ENCODE assay signal across 19 mouse cellular contexts in genomic region chr2:52084571-52084970, GRCm38 (mm10). TPM values are rescaled to one million over a fixed set of nuclear protein-coding genes. Genes with fewer than 3 reads are reported as not detected.
DNase-seq lines count a peak whose midpoint lies in the region; ATAC-seq and TF ChIP-seq lines count a peak whose summit lies in the region.
"Had no signal": no experiment of that assay in that cellular context is flagged by ENCODE, and none has a peak within 500 bp of the region (broad histone marks: within the 10 kb centered on the region; RNA-seq: fewer than 3 reads in every experiment).

No protein-coding gene starts in this region.

- no peak for TF ChIP-seq CTCF in lung, postnatal 0 days (IDR thresholded peaks at IDR 0.05)

- no peaks in the 10 kb centered on the region for H3K4me1 ChIP-seq in lung, postnatal 0 days (ENCODE audit: insufficient read depth, low read depth, low read length)
- H3K4me1 ChIP-seq in hindbrain, embryonic 12.5 days, result no peaks in the 10 kb centered on the region
- H3K4me1 ChIP-seq: embryonic facial prominence, embryonic 10.5 days; forebrain, embryonic 10.5 days had no signal

- H3K27me3 ChIP-seq in lung, postnatal 0 days (replicated peaks; ENCODE audit: insufficient read depth, low read length), result no peaks in the 10 kb centered on the region
- H3K27me3 ChIP-seq in hindbrain, embryonic 12.5 days, result no peaks in the 10 kb centered on the region
- H3K27me3 ChIP-seq: heart, embryonic 12.5 days had no signal

- no peak overlapping the region for H3K9ac ChIP-seq in lung, postnatal 0 days (replicated peaks; ENCODE audit: low read depth)
- H3K9ac ChIP-seq in hindbrain, embryonic 12.5 days, result no peak overlapping the region
- H3K9ac ChIP-seq: heart, embryonic 12.5 days had no signal

- TF ChIP-seq EP300 in lung, postnatal 0 days (IDR thresholded peaks at IDR 0.05), result no peak

- ATAC-seq in lung, postnatal 0 days, result no peak
- ATAC-seq in hindbrain, embryonic 12.5 days (ENCODE audit: low FRiP score), result no peak
- ATAC-seq: forebrain, embryonic 16.5 days; hindbrain, postnatal 0 days had no signal

- 87% methylated on average over 2 of the region's 2 CpGs for WGBS in lung, postnatal 0 days
- 85% methylated on average over 2 of the region's 2 CpGs for WGBS in hindbrain, embryonic 12.5 days

- peak; percentile 93 for DNase-seq in brain, adult 2 months (ENCODE audit: low read depth, low spot score)
- DNase-seq in cerebellum, adult 11 months, result peak; percentile 61
- DNase-seq in cerebellum, adult 8-10 months, result peak; percentile 74
- DNase-seq in cerebellum, postnatal 14 days, result peak; percentile 40 to 80
- DNase-seq in lung, postnatal 0 days (ENCODE audit: low spot score), result no peak
- no peak for DNase-seq in lung, postnatal 10 days
- no peak for DNase-seq in adrenal gland, postnatal 14 days
- DNase-seq: adrenal gland, adult 8-10 months; gastrocnemius, postnatal 10 days; heart, adult 2 months; heart, postnatal 36 days; kidney, adult 11 months; kidney, adult 9 months had no signal

- H3K4me2 ChIP-seq in lung, postnatal 0 days (replicated peaks; ENCODE audit: low read depth, low read length), result no peak overlapping the region
- H3K4me2 ChIP-seq in hindbrain, embryonic 12.5 days (replicated peaks), result no peak overlapping the region
- H3K4me2 ChIP-seq: heart, embryonic 12.5 days had no signal

- H3K4me3 ChIP-seq in lung, postnatal 0 days (ENCODE audit: low read depth, low read length), result no peak overlapping the region
- no peak overlapping the region for H3K4me3 ChIP-seq in hindbrain, embryonic 12.5 days
- H3K4me3 ChIP-seq: embryonic facial prominence, embryonic 10.5 days; forebrain, embryonic 10.5 days; heart, adult 2 months; heart, embryonic 12.5 days had no signal

- H3K36me3 ChIP-seq in lung, postnatal 0 days (ENCODE audit: insufficient read depth, low read length), result no peaks in the 10 kb centered on the region
- peaks cover 62% of the 10 kb centered on the region for H3K36me3 ChIP-seq in hindbrain, embryonic 12.5 days

- no peaks in the 10 kb centered on the region for H3K9me3 ChIP-seq in lung, postnatal 0 days (ENCODE audit: low read length)
- H3K9me3 ChIP-seq in hindbrain, embryonic 12.5 days (replicated peaks), result no peaks in the 10 kb centered on the region
- H3K9me3 ChIP-seq: embryonic facial prominence, embryonic 10.5 days; forebrain, embryonic 10.5 days; heart, embryonic 12.5 days had no signal

- no peak overlapping the region for H3K27ac ChIP-seq in lung, postnatal 0 days (ENCODE audit: low read length)
- H3K27ac ChIP-seq in hindbrain, embryonic 12.5 days, result no peak overlapping the region
- H3K27ac ChIP-seq: embryonic facial prominence, embryonic 10.5 days; forebrain, embryonic 10.5 days; heart, adult 2 months; hindbrain, postnatal 0 days had no signal

RNA-seq across cellular contexts. Expression of gene Rif1, which starts 11.9 kb away (rescaled TPM):
- 14.4 and 17.5 TPM in 2 replicates for polyA plus RNA-seq in lung, postnatal 0 days (2015; fragmentation: Nextera tagmentation; extraction: Ambion mirVana)
- 45.5 and 45.9 TPM in 2 replicates for polyA plus RNA-seq in hindbrain, embryonic 12.5 days (2016; fragmentation: Nextera tagmentation; extraction: Ambion mirVana)
- total RNA-seq in adrenal gland, postnatal 14 days (2021), result 32.1 and 34.8 TPM in 2 replicates

RNA-seq across cellular contexts. Expression of gene Tnfaip6, which starts 46.8 kb away (rescaled TPM):
- polyA plus RNA-seq in lung, postnatal 0 days (2015; fragmentation: Nextera tagmentation; extraction: Ambion mirVana), result 1.6 and 1.9 TPM in 2 replicates
- polyA plus RNA-seq in hindbrain, embryonic 12.5 days (2016; fragmentation: Nextera tagmentation; extraction: Ambion mirVana), result 26.0 and 34.5 TPM in 2 replicates
- total RNA-seq in adrenal gland, postnatal 14 days (2021), result 0.98 and 4.7 TPM in 2 replicates

Comparison
In these comparisons a context has a peak if more than half of its experiments do, and no peak if none do; other contexts are left out.
1. DNase-seq: peak in brain, adult 2 months (single experiment), cerebellum, adult 11 months (single experiment), cerebellum, adult 8-10 months (single experiment) and cerebellum, postnatal 14 days (2 of 2); none in lung, postnatal 0 days (single experiment), lung, postnatal 10 days (single experiment) and adrenal gland, postnatal 14 days (single experiment).